Mouse (Mus musculus) liver, embryonic 14 days (tissue): ENCODE results near the gene Rbm34. TPM values are rescaled to one million over a fixed set of nuclear protein-coding genes. Genes with fewer than 3 reads are reported as not detected.

Experiments used
- polyA plus RNA-seq: library from polyadenylated mRNA; depleted of rRNA; stranded (reverse); fragments of >200 nt; gene quantifications from 2 replicates; pipeline ENCODE4 v1.2.3, GENCODE M21; 2012; rRNA removed

Gene Rbm34
- 6.4 and 6.5 TPM in 2 replicates for polyA plus RNA-seq

GRCm38 (mm10) chr8:126970579-126971313 is at the start of gene Rbm34:
Gene Rbm34 (minus strand): TSS chr8:126971071.

GRCm38 (mm10) chr8:126945730-126946163 is 25.1 kb downstream of the Rbm34 start, which contains the start of gene Tomm20:
Gene Tomm20 (minus strand): TSS chr8:126945844.

Other genes with a start within 250 kb of the Rbm34 start
- 29.6 and 32.7 TPM in 2 replicates for gene Tomm20, start 25.2 kb downstream of the Rbm34 start, polyA plus RNA-seq
- 4.5 and 4.7 TPM in 2 replicates for gene Pard3, start 92.8 kb upstream of the Rbm34 start, polyA plus RNA-seq